Mouse (Mus musculus) MEL (cell line): ENCODE data around the gene Nav1. TPM values are rescaled to one million over a fixed set of nuclear protein-coding genes. Genes with fewer than 3 reads are reported as not detected.

Source experiments
- DNase-seq: peaks from one replicate; pipeline ENCODE4 v3.0.0; 2011; ENCODE audit warnings: low read depth, low spot score
- H3K27ac ChIP-seq: 2 replicates; pipeline ENCODE4 v1.5.1; 2012; ENCODE audit warnings: low read depth, mild to moderate bottlenecking, control low read depth, low read length, moderate library complexity; ENCODE audit not compliant: control insufficient read depth
- H3K27me3 ChIP-seq, 2 experiments: fragments of 150-350 bp in 1 of 2; sonication (generic) in 1 of 2; 2 replicates each; pipeline ENCODE4 v1.6.1; 2012; ENCODE audit warnings: low read length in 2 of 2, mild to moderate bottlenecking in 2 of 2, improper control_type of control experiment in 1 of 2, moderate library complexity in 1 of 2; ENCODE audit not compliant: insufficient read depth in 2 of 2, control insufficient read depth in 1 of 2
- H3K36me3 ChIP-seq, 2 experiments: 2 replicates each; pipeline ENCODE4 v1.6.1; 2012 to 2014; ENCODE audit warnings: low read length in 2 of 2, improper control_type of control experiment in 1 of 2, inconsistent platforms in 1 of 2, mild to moderate bottlenecking in 1 of 2; ENCODE audit not compliant: insufficient read depth in 2 of 2, control insufficient read depth in 1 of 2
- H3K4me1 ChIP-seq, 2 experiments: fragments of 150-350 bp in 1 of 2; sonication (generic) in 1 of 2; 2 replicates each; pipeline ENCODE4 v1.6.1; 2012; ENCODE audit warnings: low read length in 2 of 2, improper control_type of control experiment in 1 of 2, mild to moderate bottlenecking in 1 of 2; ENCODE audit not compliant: insufficient read depth in 2 of 2, control insufficient read depth in 1 of 2
- H3K4me3 ChIP-seq, 2 experiments: fragments of 150-350 bp in 1 of 2; sonication (generic) in 1 of 2; 2 replicates each; pipeline ENCODE4 v1.5.1; 2012; ENCODE audit warnings: low read depth in 2 of 2, low read length in 2 of 2, mild to moderate bottlenecking in 2 of 2, moderate library complexity in 2 of 2, control low read depth in 1 of 2, improper control_type of control experiment in 1 of 2; ENCODE audit not compliant: control insufficient read depth in 1 of 2, insufficient read depth in 1 of 2
- H3K79me2 ChIP-seq: 2 replicates; pipeline ENCODE4 v1.6.1; 2012; ENCODE audit warnings: mild to moderate bottlenecking, low read length, moderate library complexity; ENCODE audit not compliant: control insufficient read depth, poor library complexity, insufficient read depth
- H3K9ac ChIP-seq: 2 replicates; pipeline ENCODE4 v1.6.1; 2012; ENCODE audit warnings: low read depth, mild to moderate bottlenecking, control low read depth, low read length, moderate library complexity; ENCODE audit not compliant: control insufficient read depth, poor library complexity, severe bottlenecking
- H3K9me3 ChIP-seq: fragments of 150-350 bp; sonication (generic); replicated peaks from 2 replicates; pipeline ENCODE4 v1.6.1; 2012; ENCODE audit warnings: mild to moderate bottlenecking, low read length, improper control_type of control experiment, moderate library complexity; ENCODE audit not compliant: insufficient read depth
- BHLHE40 ChIP-seq: IDR thresholded peaks from 2 replicates; pipeline ENCODE4 v1.6.1; 2012; ENCODE audit warnings: low read depth, mild to moderate bottlenecking, inconsistent platforms, low read length, improper control_type of control experiment, borderline replicate concordance
- CHD1 ChIP-seq: IDR thresholded peaks from 2 replicates; pipeline ENCODE4 v1.6.1; 2012; ENCODE audit warnings: low read depth, mild to moderate bottlenecking, inconsistent platforms, low read length, improper control_type of control experiment
- CHD2 ChIP-seq: IDR thresholded peaks from 2 replicates; pipeline ENCODE4 v1.6.1; 2011; ENCODE audit warnings: low read length, improper control_type of control experiment
- CTCF ChIP-seq, 3 experiments: IDR thresholded peaks in 2 of 3; conservative IDR thresholded peaks in 1 of 3; 2 replicates each; pipeline ENCODE4 v1.5.1; 2011 to 2012; ENCODE audit warnings: low read length in 3 of 3, low read depth in 2 of 3, mild to moderate bottlenecking in 2 of 3, improper control_type of control experiment in 1 of 3, inconsistent platforms in 1 of 3, mixed read lengths in 1 of 3, moderate library complexity in 1 of 3; ENCODE audit not compliant: control insufficient read depth in 1 of 3, insufficient read depth in 1 of 3, poor library complexity in 1 of 3, severe bottlenecking in 1 of 3
- E2F4 ChIP-seq: IDR thresholded peaks from 2 replicates; pipeline ENCODE4 v1.6.1; 2011; ENCODE audit warnings: low read depth, low read length, improper control_type of control experiment, borderline replicate concordance
- ELF1 ChIP-seq: IDR thresholded peaks from 2 replicates; pipeline ENCODE4 v1.6.1; 2014; ENCODE audit warnings: low read depth, mild to moderate bottlenecking, inconsistent platforms, low read length, improper control_type of control experiment, moderate library complexity
- EP300 ChIP-seq, 2 experiments: IDR thresholded peaks; 2 replicates each; pipeline ENCODE4 v1.6.1; 2011; ENCODE audit warnings: improper control_type of control experiment in 2 of 2, low read length in 2 of 2, low read depth in 1 of 2, mild to moderate bottlenecking in 1 of 2
- HCFC1 ChIP-seq: IDR thresholded peaks from 2 replicates; pipeline ENCODE4 v1.6.1; 2012; ENCODE audit warnings: low read depth, mild to moderate bottlenecking, inconsistent platforms, low read length, improper control_type of control experiment, moderate library complexity
- JUND ChIP-seq: IDR thresholded peaks from 2 replicates; pipeline ENCODE4 v1.6.1; 2011; ENCODE audit warnings: low read depth, mild to moderate bottlenecking, improper control_type of control experiment, low read length
- MAX ChIP-seq: IDR thresholded peaks from 2 replicates; pipeline ENCODE4 v1.6.1; 2011; ENCODE audit warnings: low read length, improper control_type of control experiment
- MAZ ChIP-seq: IDR thresholded peaks from 2 replicates; pipeline ENCODE4 v1.6.1; 2012; ENCODE audit warnings: low read depth, mild to moderate bottlenecking, inconsistent platforms, low read length, improper control_type of control experiment
- MXI1 ChIP-seq: IDR thresholded peaks from 2 replicates; pipeline ENCODE4 v1.6.1; 2011; ENCODE audit warnings: mild to moderate bottlenecking, low read depth, low read length, improper control_type of control experiment
- MYB ChIP-seq: IDR thresholded peaks from 2 replicates; pipeline ENCODE4 v1.6.1; 2011; ENCODE audit warnings: mild to moderate bottlenecking, low read depth, low read length, improper control_type of control experiment
- MYC ChIP-seq: IDR thresholded peaks from 2 replicates; pipeline ENCODE4 v1.6.1; 2011; ENCODE audit warnings: low read depth, mild to moderate bottlenecking, low read length, improper control_type of control experiment, moderate library complexity
- NELFE ChIP-seq: IDR thresholded peaks from 2 replicates; pipeline ENCODE4 v1.6.1; 2011; ENCODE audit warnings: low read depth, low read length, improper control_type of control experiment
- NRF1 ChIP-seq: IDR thresholded peaks from 2 replicates; pipeline ENCODE4 v1.6.1; 2014; ENCODE audit warnings: low read depth, mild to moderate bottlenecking, inconsistent platforms, low read length, improper control_type of control experiment, moderate library complexity; ENCODE audit not compliant: poor library complexity, insufficient read depth, severe bottlenecking
- POLR2A ChIP-seq, 2 experiments: IDR thresholded peaks; 2 replicates each; pipeline ENCODE4 v1.6.1; 2011 to 2012; ENCODE audit warnings: low read length in 2 of 2, mild to moderate bottlenecking in 2 of 2, control low read depth in 1 of 2, improper control_type of control experiment in 1 of 2, low read depth in 1 of 2, moderate library complexity in 1 of 2; ENCODE audit not compliant: control insufficient read depth in 1 of 2, insufficient read depth in 1 of 2, poor library complexity in 1 of 2
- POLR2AphosphoS2 ChIP-seq: IDR thresholded peaks from 2 replicates; pipeline ENCODE4 v1.6.1; 2011; ENCODE audit warnings: low read length, improper control_type of control experiment
- POLR2AphosphoS5 ChIP-seq: IDR thresholded peaks from 2 replicates; pipeline ENCODE4 v1.6.1; 2012; ENCODE audit warnings: low read depth, borderline replicate concordance, mild to moderate bottlenecking, inconsistent platforms, low read length, moderate library complexity, mixed read lengths
- RCOR1 ChIP-seq: IDR thresholded peaks from 2 replicates; pipeline ENCODE4 v1.6.1; 2012; ENCODE audit warnings: low read depth, mild to moderate bottlenecking, inconsistent platforms, low read length, improper control_type of control experiment
- SIN3A ChIP-seq: IDR thresholded peaks from 2 replicates; pipeline ENCODE4 v1.6.1; 2012; ENCODE audit warnings: low read length, improper control_type of control experiment, inconsistent platforms
- TBP ChIP-seq: IDR thresholded peaks from 2 replicates; pipeline ENCODE4 v1.8.0; 2011; ENCODE audit warnings: low read depth, low read length, improper control_type of control experiment
- TCF12 ChIP-seq: IDR thresholded peaks from 2 replicates; pipeline ENCODE4 v1.6.1; 2014; ENCODE audit warnings: low read depth, mild to moderate bottlenecking, inconsistent platforms, low read length, improper control_type of control experiment, moderate library complexity
- USF1 ChIP-seq: IDR thresholded peaks from 2 replicates; pipeline ENCODE4 v1.6.1; 2014; ENCODE audit warnings: low read depth, mild to moderate bottlenecking, inconsistent platforms, low read length, improper control_type of control experiment, moderate library complexity
- USF2 ChIP-seq, 2 experiments: IDR thresholded peaks; 2 replicates each; pipeline ENCODE4 v1.6.1; 2011 to 2012; ENCODE audit warnings: improper control_type of control experiment in 2 of 2, low read length in 2 of 2, borderline replicate concordance in 1 of 2, inconsistent platforms in 1 of 2, low read depth in 1 of 2, mild to moderate bottlenecking in 1 of 2; ENCODE audit not compliant: insufficient read depth in 1 of 2
- ZC3H11A ChIP-seq: IDR thresholded peaks from 2 replicates; pipeline ENCODE4 v1.6.1; 2012; ENCODE audit warnings: low read depth, mild to moderate bottlenecking, inconsistent platforms, low read length, improper control_type of control experiment
- ZMIZ1 ChIP-seq: IDR thresholded peaks from 2 replicates; pipeline ENCODE4 v1.6.1; 2012; ENCODE audit warnings: low read depth, mild to moderate bottlenecking, inconsistent platforms, low read length, improper control_type of control experiment, moderate library complexity
- polyA plus RNA-seq, 2 experiments: library from polyadenylated mRNA; stranded (reverse) in 1 of 2; unstranded in 1 of 2; fragments of >175 nt in 1 of 2; fragments of >200 nt in 1 of 2; gene quantifications; 2 replicates each; pipeline versions ENCODE4 v1.2.1 to v1.2.4; 2012; ENCODE audit warnings: low replicate concordance in 2 of 2, low read depth in 1 of 2; ENCODE audit not compliant: insufficient read length in 2 of 2, insufficient read depth in 1 of 2, missing spikeins in 1 of 2
- total RNA-seq: library from RNA; depleted of rRNA; stranded (reverse); fragments of 300-350 nt; gene quantifications from 2 replicates; pipeline ENCODE4 v1.2.3, GENCODE M21; 2012

Nav1 gene
- total and polyA plus RNA-seq, 3 experiments, result 0.89 to 9.6 TPM; not detected in 1

- Histone ChIP-seq H3K9ac (peak overlapping the region; percentile 94), H3K79me2 (peaks cover 29% of the 10 kb centered on the region), H3K27ac (peak overlapping the region; percentile 53), H3K36me3 (peaks cover 6 to 18% of the 10 kb centered on the region in 2 experiments; a peak in 3 of 4 replicates), H3K9me3 (no peaks in the 10 kb centered on the region), H3K27me3 (no peaks in the 10 kb centered on the region), H3K4me3 (peak overlapping the region; percentile 93), H3K4me1 (peaks cover 0 to 10% of the 10 kb centered on the region in 2 experiments; a peak in 2 of 4 replicates)
- no peak for DNase-seq
- TF ChIP-seq MYC (0 out of 2 replicates have a peak, but pooled peaks have one; percentile 56), POLR2AphosphoS5 (no peak), BHLHE40 (0 out of 2 replicates have a peak, but pooled peaks have one; percentile 5), MAX (peak; percentile 20; the same call in 1 of the 2 replicates)
These were observed 176.5 kb downstream of the Nav1 start for GRCm38 (mm10) chr1:135430669-135431017.

- peaks cover 31% of the 10 kb centered on the region for H3K79me2 ChIP-seq
- H3K27ac ChIP-seq, result peak within 1 kb of the TSS; percentile 71
- TF ChIP-seq SIN3A (peak; percentile 50; the same call in 1 of the 2 replicates), CTCF (IDR thresholded peaks at IDR 0.05 in 2 of 3, conservative IDR thresholded peaks at IDR 0.05 in 1 of 3; ENCODE audit: control insufficient read depth in 1 of 3, insufficient read depth in 1 of 3, low read depth in 2 of 3, low read length in 3 of 3, poor library complexity in 1 of 3, severe bottlenecking in 1 of 3) (peak in 2 of 3 experiments; percentile 34 to 62; a peak in 4 of 6 replicates), E2F4 (peak; percentile 83; the same call in 1 of the 2 replicates), MAZ (peak; percentile 62; the same call in 1 of the 2 replicates), POLR2AphosphoS2 (peak; percentile 78), MYB (no peak), EP300 (IDR thresholded peaks at IDR 0.05; ENCODE audit: low read depth in 1 of 2, low read length in 2 of 2) (peak in 1 of 2 experiments; percentile 20; a peak in 1 of 4 replicates), NELFE (peak; percentile 77), RCOR1 (0 out of 2 replicates have a peak, but pooled peaks have one; percentile 10), BHLHE40 (no peak), TCF12 (peak; percentile 52), HCFC1 (peak; percentile 84), MYC (no peak; the same call in 1 of the 2 replicates), TBP (peak; percentile 40; the same call in 1 of the 2 replicates), JUND (no peak), CHD2 (no peak), NRF1 (peak; percentile 95), ZMIZ1 (peak; percentile 56; the same call in 1 of the 2 replicates), USF1 (no peak), ELF1 (peak; percentile 25; the same call in 1 of the 2 replicates), MAX (0 out of 2 replicates have a peak, but pooled peaks have one; percentile 25), ZC3H11A (no peak), USF2 (IDR thresholded peaks at IDR 0.05; ENCODE audit: borderline replicate concordance in 1 of 2, insufficient read depth in 1 of 2, low read depth in 1 of 2, low read length in 2 of 2) (no peak), CHD1 (no peak), MXI1 (no peak; the same call in none of the 2 replicates), POLR2A (IDR thresholded peaks at IDR 0.05; ENCODE audit: control insufficient read depth in 1 of 2, insufficient read depth in 1 of 2, low read depth in 1 of 2, low read length in 2 of 2, poor library complexity in 1 of 2) (peak; percentile 80 to 91)
- TF ChIP-seq, all 39 proteins: peak for 16
- Histone ChIP-seq H3K27me3 (no peaks in the 10 kb centered on the region), H3K9me3 (no peaks in the 10 kb centered on the region), H3K36me3 (peaks cover 6 to 18% of the 10 kb centered on the region in 2 experiments; a peak in 3 of 4 replicates), H3K4me1 (peaks cover 0 to 10% of the 10 kb centered on the region in 2 experiments; a peak in 2 of 4 replicates), H3K9ac (peak within 1 kb of the TSS; percentile 94), H3K4me3 (peak within 1 kb of the TSS; percentile 93)
- peak; percentile 92 for DNase-seq
These were observed 177.0 kb downstream of the Nav1 start, which contains the start of gene Ipo9 for GRCm38 (mm10) chr1:135429901-135430668. Gene Ipo9, minus strand, starts transcription at chr1:135430499.
